Mouse (Mus musculus) liver, embryonic 14.5 days (tissue): ENCODE data around the gene Sdk1.

Experiments
- CTCF ChIP-seq: IDR thresholded peaks from 2 replicates; pipeline ENCODE4 v1.5.1; 2016; ENCODE audit warnings: antibody characterized with exemption, low read depth, control low read depth
- EP300 ChIP-seq: IDR thresholded peaks from 2 replicates; pipeline ENCODE4 v1.6.1; 2016; ENCODE audit warnings: antibody characterized with exemption, low read depth

- TF ChIP-seq CTCF, result no peak
- TF ChIP-seq EP300, result no peak
Observed at GRCm38 (mm10) chr5:141950791-141951190, 709.5 kb downstream of the Sdk1 start.
